Mouse (Mus musculus): ENCODE results near the gene Osbp2. TPM values are rescaled to one million over a fixed set of nuclear protein-coding genes. Genes with fewer than 3 reads are reported as not detected.

The Osbp2 gene
- polyA plus RNA-seq, 1 experiment from 2014 or later = 2.0 TPM

DNA sequence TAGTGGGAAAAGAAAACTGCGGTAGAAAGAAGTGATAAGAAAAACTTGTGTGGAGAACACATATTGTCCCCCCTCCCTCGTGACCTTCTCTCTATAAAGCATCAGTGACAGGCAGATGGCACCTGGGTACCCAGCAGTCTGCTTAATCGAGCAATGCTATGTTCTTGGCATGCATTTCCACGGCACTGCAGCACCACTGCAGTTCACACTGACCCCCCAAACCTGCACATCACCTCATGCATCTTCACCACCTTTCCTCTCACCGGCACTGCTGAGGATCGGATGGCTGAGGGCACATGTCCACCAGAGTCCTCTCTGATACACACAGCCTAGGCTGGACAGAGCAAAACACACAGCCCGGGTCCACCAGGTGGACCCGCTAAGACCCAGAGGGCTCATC, 90.6 kb downstream of the Osbp2 start:
- no peak overlapping the region for H3K9ac ChIP-seq (ENCODE audit: low read length)

DNA sequence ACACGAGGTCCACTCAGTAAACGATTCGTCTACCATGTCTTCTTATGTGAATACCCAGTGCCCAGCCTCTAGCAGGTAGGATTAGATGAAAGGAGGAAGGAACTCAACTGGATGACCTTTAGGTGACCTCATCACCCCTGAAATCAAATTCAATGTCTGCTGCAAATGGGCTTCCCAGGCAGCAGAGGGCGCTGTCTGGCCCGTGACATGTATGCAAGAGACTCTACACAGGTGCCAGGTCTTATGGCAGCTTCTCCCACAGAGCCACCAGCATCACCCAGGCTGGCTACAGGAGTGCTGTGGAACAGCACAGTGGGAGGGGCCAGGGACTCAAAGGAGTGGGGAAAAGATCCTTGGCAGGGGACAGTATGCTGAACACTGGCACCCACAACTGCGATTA, 92.4 kb downstream of the Osbp2 start:
- no peak for ATAC-seq (replicated peaks; ENCODE audit: low FRiP score)

More for the DNA sequence above, 90.6 kb downstream of the Osbp2 start:
- DNase-seq (ENCODE audit: low spot score) (no peak), ATAC-seq (replicated peaks; ENCODE audit: low FRiP score) (no peak)
- WGBS = 86% methylated on average over 8 of the region's 8 CpGs
- H3K27ac ChIP-seq (ENCODE audit: low read depth, low read length) = no peak overlapping the region
- H3K4me3 ChIP-seq (ENCODE audit: low read depth, low read length) = no peak overlapping the region
- H3K4me1 ChIP-seq (replicated peaks; ENCODE audit: control insufficient read depth, insufficient read depth, low read length) = peaks cover 7% of the 10 kb centered on the region
- no peak overlapping the region for H3K4me2 ChIP-seq (ENCODE audit: low read depth, low read length, severe bottlenecking)
- H3K36me3 ChIP-seq (ENCODE audit: control insufficient read depth, insufficient read depth, low read length) = no peaks in the 10 kb centered on the region
- H3K27me3 ChIP-seq (ENCODE audit: control insufficient read depth, insufficient read depth, low read length) = peaks cover 17% of the 10 kb centered on the region
- H3K9me3 ChIP-seq (ENCODE audit: control insufficient read depth, low read length) = no peaks in the 10 kb centered on the region

DNA sequence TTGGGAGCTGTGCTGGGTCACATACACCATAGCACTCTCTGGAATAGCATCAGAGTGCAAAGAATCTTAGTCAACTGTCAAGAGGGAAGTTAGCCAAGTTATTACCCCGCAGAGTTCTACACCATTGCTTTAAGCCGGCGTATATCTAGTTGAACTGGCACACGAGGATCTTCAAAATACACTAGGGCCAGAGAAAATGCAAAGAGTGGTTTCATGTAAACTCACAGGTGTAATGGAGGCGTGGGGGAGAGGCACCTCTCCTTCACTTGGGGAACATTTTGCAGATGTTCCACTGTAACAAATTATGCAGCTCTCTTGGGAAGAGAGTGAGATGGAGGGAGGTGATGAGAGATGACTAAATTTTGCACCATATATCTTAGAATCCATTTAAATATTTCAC, 95.9 kb downstream of the Osbp2 start:
- H3K27me3 ChIP-seq (ENCODE audit: control insufficient read depth, insufficient read depth, low read length) = 0 out of 2 replicates have a peak, but pooled peaks cover 2% of the 10 kb centered on the region
- H3K36me3 ChIP-seq (ENCODE audit: control insufficient read depth, insufficient read depth, low read length) = no peaks in the 10 kb centered on the region
- H3K27ac ChIP-seq (ENCODE audit: low read depth, low read length) = no peak overlapping the region
- H3K4me1 ChIP-seq (replicated peaks; ENCODE audit: control insufficient read depth, insufficient read depth, low read length) = no peaks in the 10 kb centered on the region; the same call in 1 of the 2 replicates
- no peak overlapping the region for H3K4me2 ChIP-seq (ENCODE audit: low read depth, low read length, severe bottlenecking)
- H3K9ac ChIP-seq (ENCODE audit: low read length) = no peak overlapping the region
- ATAC-seq (replicated peaks; ENCODE audit: low FRiP score) (no peak), DNase-seq (ENCODE audit: low spot score) (no peak)
- WGBS = 90% methylated on average over 5 of the region's 5 CpGs
- H3K9me3 ChIP-seq (ENCODE audit: control insufficient read depth, low read length) = no peaks in the 10 kb centered on the region
- no peak overlapping the region for H3K4me3 ChIP-seq (ENCODE audit: low read depth, low read length)

More for the DNA sequence above, 92.4 kb downstream of the Osbp2 start:
- no peaks in the 10 kb centered on the region for H3K36me3 ChIP-seq (ENCODE audit: control insufficient read depth, insufficient read depth, low read length)
- peaks cover 17% of the 10 kb centered on the region for H3K27me3 ChIP-seq (ENCODE audit: control insufficient read depth, insufficient read depth, low read length)
- no peak for DNase-seq (ENCODE audit: low spot score)
- WGBS = 49% methylated on average over 6 of the region's 6 CpGs
- H3K9ac ChIP-seq (ENCODE audit: low read length) = no peak overlapping the region
- H3K4me2 ChIP-seq (ENCODE audit: low read depth, low read length, severe bottlenecking) = no peak overlapping the region
- no peak overlapping the region for H3K4me3 ChIP-seq (ENCODE audit: low read depth, low read length)
- H3K9me3 ChIP-seq (ENCODE audit: control insufficient read depth, low read length) = no peaks in the 10 kb centered on the region
- peaks cover 7% of the 10 kb centered on the region for H3K4me1 ChIP-seq (replicated peaks; ENCODE audit: control insufficient read depth, insufficient read depth, low read length)
- H3K27ac ChIP-seq (ENCODE audit: low read depth, low read length) = no peak overlapping the region

DNA sequence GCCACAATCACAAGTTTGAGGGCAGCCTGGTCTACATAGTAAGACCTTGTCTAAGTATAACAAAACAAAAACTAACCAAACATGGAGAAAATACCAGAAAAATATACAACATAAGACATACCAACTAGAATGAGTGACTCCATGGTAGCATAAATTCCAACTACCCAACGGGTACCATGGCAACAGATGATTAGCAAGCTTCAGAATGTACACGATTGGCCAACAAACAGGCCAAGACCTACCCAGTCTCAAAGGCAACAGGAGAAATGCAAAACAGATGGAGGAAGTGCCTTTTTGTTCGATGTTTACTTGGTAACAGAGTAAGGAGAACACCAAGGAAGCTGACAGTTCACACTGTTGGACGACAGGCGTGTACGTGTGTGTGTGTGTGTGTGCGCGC, 96.7 kb downstream of the Osbp2 start:
- no peaks in the 10 kb centered on the region for H3K9me3 ChIP-seq (ENCODE audit: control insufficient read depth, low read length)
- H3K27ac ChIP-seq (ENCODE audit: low read depth, low read length) = no peak overlapping the region
- H3K9ac ChIP-seq (ENCODE audit: low read length) = no peak overlapping the region
- H3K27me3 ChIP-seq (ENCODE audit: control insufficient read depth, insufficient read depth, low read length) = peaks cover 9% of the 10 kb centered on the region
- ATAC-seq (replicated peaks; ENCODE audit: low FRiP score) = no peak
- H3K4me2 ChIP-seq (ENCODE audit: low read depth, low read length, severe bottlenecking) = no peak overlapping the region
- no peak overlapping the region for H3K4me3 ChIP-seq (ENCODE audit: low read depth, low read length)
- peaks cover 3% of the 10 kb centered on the region for H3K4me1 ChIP-seq (replicated peaks; ENCODE audit: control insufficient read depth, insufficient read depth, low read length)
- no peaks in the 10 kb centered on the region for H3K36me3 ChIP-seq (ENCODE audit: control insufficient read depth, insufficient read depth, low read length)
- 84% methylated on average over 8 of the region's 8 CpGs for WGBS
- DNase-seq (ENCODE audit: low spot score) = no peak

DNA sequence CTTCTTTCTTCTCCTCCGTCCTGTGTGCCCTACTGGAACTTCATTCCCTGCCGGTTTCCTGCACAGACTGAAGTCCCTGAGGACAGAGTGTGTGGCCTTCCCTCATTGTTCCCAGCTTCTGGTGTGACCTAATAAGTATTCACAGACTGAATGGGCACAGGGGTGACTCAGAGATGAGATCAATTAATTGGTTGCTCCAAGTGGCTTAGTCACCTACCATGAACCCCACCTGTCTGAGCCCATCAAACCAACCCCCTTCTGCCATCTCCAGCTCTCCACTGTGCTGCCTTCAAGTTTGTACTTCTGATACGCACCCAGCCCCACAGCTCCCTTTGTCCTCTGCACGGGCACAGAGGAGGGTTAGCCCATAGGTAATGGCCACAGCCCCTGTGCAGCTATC, 99.4 kb downstream of the Osbp2 start:
- Histone ChIP-seq H3K4me1 (replicated peaks; ENCODE audit: control insufficient read depth, insufficient read depth, low read length) (peaks cover 5% of the 10 kb centered on the region), H3K9ac (ENCODE audit: low read length) (no peak overlapping the region), H3K36me3 (ENCODE audit: control insufficient read depth, insufficient read depth, low read length) (no peaks in the 10 kb centered on the region), H3K9me3 (ENCODE audit: control insufficient read depth, low read length) (no peaks in the 10 kb centered on the region), H3K27me3 (ENCODE audit: control insufficient read depth, insufficient read depth, low read length) (peaks cover 17% of the 10 kb centered on the region), H3K4me3 (ENCODE audit: low read depth, low read length) (no peak overlapping the region), H3K27ac (ENCODE audit: low read depth, low read length) (no peak overlapping the region), H3K4me2 (ENCODE audit: low read depth, low read length, severe bottlenecking) (no peak overlapping the region)
- ATAC-seq (replicated peaks; ENCODE audit: low FRiP score) = no peak
- WGBS = 23% methylated on average over 4 of the region's 4 CpGs
- no peak for DNase-seq (ENCODE audit: low spot score)

DNA sequence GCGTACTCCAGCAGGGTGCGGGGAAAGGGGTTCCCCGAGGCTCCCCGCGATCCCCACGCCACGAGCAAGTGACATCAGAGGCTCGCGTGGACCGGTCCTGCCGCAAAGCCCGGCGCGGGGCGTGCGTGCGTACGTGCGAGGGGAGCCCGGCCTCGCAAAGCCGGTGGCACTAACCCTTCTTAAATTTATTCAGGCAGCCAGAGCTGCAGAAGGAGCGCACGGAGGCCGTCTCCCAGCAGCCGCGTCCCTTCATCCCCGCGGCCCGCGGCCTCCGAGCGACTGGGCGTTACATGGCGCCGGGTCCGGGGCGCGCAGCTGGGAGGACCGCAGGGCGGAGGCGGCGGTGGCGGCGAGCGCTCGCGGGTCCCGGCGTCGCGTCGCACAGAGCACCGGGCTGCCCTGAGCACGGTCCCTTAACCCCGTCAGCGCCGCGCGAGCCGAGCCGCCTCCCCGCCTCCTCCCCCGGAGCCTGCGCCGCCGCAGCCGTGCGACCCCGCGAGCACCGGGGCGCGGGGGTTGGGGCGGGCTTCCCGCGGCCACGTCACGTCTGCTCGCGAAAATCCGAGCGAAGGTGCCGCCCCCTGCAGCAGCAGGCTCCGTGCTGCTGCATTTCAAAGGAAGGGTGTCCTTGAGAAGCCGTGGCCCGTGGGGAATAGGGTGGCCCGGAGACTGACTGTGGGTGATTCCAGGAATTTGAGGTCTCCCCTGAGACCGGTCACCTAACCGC, 101.8 kb downstream of the Osbp2 start:
- peaks cover 5% of the 10 kb centered on the region for H3K4me1 ChIP-seq (replicated peaks; ENCODE audit: control insufficient read depth, insufficient read depth, low read length)
- no peaks in the 10 kb centered on the region for H3K36me3 ChIP-seq (ENCODE audit: control insufficient read depth, insufficient read depth, low read length)
- H3K4me2 ChIP-seq (ENCODE audit: low read depth, low read length, severe bottlenecking) = peak overlapping the region; percentile 88
- WGBS = under 1% methylated on average over 69 of the region's 90 CpGs
- DNase-seq (ENCODE audit: low spot score) (peak; percentile 66), ATAC-seq (replicated peaks; ENCODE audit: low FRiP score) (peak; percentile 69)
- peak overlapping the region; percentile 51 for H3K4me3 ChIP-seq (ENCODE audit: low read depth, low read length)
- no peak overlapping the region for H3K27ac ChIP-seq (ENCODE audit: low read depth, low read length)
- peak overlapping the region; percentile 58 for H3K9ac ChIP-seq (ENCODE audit: low read length)
- H3K9me3 ChIP-seq (ENCODE audit: control insufficient read depth, low read length) = no peaks in the 10 kb centered on the region
- H3K27me3 ChIP-seq (ENCODE audit: control insufficient read depth, insufficient read depth, low read length) = peaks cover 17% of the 10 kb centered on the region

DNA sequence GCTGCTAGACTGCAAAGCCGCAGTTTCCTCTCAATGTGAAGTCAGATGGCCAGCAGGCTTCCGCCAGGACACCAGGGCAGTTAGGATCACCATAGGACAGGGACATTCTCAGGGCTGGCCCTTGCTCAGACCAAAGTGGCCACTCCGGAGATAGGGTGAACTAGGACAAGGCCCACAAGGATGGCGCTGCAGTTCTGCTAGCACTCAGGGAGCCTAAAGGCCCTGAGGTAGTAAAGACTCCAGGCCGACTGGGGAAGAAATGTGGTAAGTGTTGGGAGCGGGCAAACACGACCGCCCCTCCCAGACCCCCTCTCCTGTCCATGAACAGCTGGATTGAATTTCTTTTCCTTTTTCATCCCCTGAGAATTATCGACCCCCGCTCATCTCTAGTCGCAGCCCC, 102.4 kb downstream of the Osbp2 start:
- peaks cover 17% of the 10 kb centered on the region for H3K27me3 ChIP-seq (ENCODE audit: control insufficient read depth, insufficient read depth, low read length)
- H3K4me2 ChIP-seq (ENCODE audit: low read depth, low read length, severe bottlenecking) = peak overlapping the region; percentile 88
- H3K27ac ChIP-seq (ENCODE audit: low read depth, low read length) = no peak overlapping the region
- H3K4me1 ChIP-seq (replicated peaks; ENCODE audit: control insufficient read depth, insufficient read depth, low read length) = peaks cover 5% of the 10 kb centered on the region
- no peaks in the 10 kb centered on the region for H3K36me3 ChIP-seq (ENCODE audit: control insufficient read depth, insufficient read depth, low read length)
- H3K9me3 ChIP-seq (ENCODE audit: control insufficient read depth, low read length) = no peaks in the 10 kb centered on the region
- WGBS = 7% methylated on average over 11 of the region's 11 CpGs
- ATAC-seq (replicated peaks; ENCODE audit: low FRiP score) = no peak
- peak overlapping the region; percentile 51 for H3K4me3 ChIP-seq (ENCODE audit: low read depth, low read length)
- H3K9ac ChIP-seq (ENCODE audit: low read length) = peak overlapping the region; percentile 58
- DNase-seq (ENCODE audit: low spot score) = no peak

DNA sequence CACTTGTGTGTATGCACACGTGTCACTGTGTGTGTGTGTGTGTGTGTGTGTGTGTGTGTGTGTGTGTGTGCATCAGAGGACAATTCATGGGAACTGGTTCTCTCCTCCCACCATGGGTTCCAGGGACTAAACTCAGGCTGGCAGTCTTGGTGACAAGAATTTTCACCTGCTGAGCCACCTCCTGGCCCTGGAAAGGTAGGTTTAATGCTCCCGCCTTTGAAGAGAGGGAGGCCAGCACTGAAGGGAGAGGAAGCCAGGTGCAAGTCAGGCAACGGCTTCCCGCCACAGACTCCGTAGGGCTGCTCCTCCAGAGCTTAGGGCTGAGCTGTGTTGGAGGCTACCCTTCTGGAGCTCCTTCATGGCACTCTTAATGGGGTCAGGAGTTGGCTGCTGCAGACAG, 104.3 kb downstream of the Osbp2 start:
- no peak for DNase-seq (ENCODE audit: low spot score)
- Histone ChIP-seq H3K27ac (ENCODE audit: low read depth, low read length) (no peak overlapping the region), H3K4me2 (ENCODE audit: low read depth, low read length, severe bottlenecking) (no peak overlapping the region), H3K9ac (ENCODE audit: low read length) (no peak overlapping the region), H3K36me3 (ENCODE audit: control insufficient read depth, insufficient read depth, low read length) (no peaks in the 10 kb centered on the region), H3K27me3 (ENCODE audit: control insufficient read depth, insufficient read depth, low read length) (peaks cover 17% of the 10 kb centered on the region), H3K4me3 (ENCODE audit: low read depth, low read length) (no peak overlapping the region), H3K9me3 (ENCODE audit: control insufficient read depth, low read length) (no peaks in the 10 kb centered on the region), H3K4me1 (replicated peaks; ENCODE audit: control insufficient read depth, insufficient read depth, low read length) (peaks cover 5% of the 10 kb centered on the region)
- no peak for ATAC-seq (replicated peaks; ENCODE audit: low FRiP score)
- WGBS = 70% methylated on average over 5 of the region's 5 CpGs

DNA sequence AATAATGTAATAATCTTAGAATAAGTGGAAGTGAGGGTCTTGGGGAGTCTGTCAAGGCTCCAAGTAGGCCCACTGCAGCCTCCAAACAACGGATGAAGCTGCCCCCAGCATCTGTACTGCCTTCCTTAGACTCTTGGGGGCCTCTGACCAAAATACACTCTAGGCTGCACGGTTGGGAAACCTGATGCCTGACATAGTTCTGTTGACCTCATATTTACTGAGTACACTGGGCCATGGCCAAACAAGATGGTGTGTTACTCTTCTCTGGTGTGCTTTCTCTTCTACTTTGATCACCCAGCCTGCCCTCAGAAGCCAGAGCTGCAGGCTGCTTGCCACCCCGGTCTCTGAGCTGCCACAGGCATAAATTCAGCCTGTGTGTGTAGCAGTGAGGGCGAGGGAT, 108.4 kb downstream of the Osbp2 start:
- H3K27me3 ChIP-seq (ENCODE audit: control insufficient read depth, insufficient read depth, low read length) = no peaks in the 10 kb centered on the region
- no peak for DNase-seq (ENCODE audit: low spot score)
- H3K4me2 ChIP-seq (ENCODE audit: low read depth, low read length, severe bottlenecking) = no peak overlapping the region
- no peaks in the 10 kb centered on the region for H3K4me1 ChIP-seq (replicated peaks; ENCODE audit: control insufficient read depth, insufficient read depth, low read length)
- no peak overlapping the region for H3K9ac ChIP-seq (ENCODE audit: low read length)
- no peak overlapping the region for H3K4me3 ChIP-seq (ENCODE audit: low read depth, low read length)
- H3K36me3 ChIP-seq (ENCODE audit: control insufficient read depth, insufficient read depth, low read length) = no peaks in the 10 kb centered on the region
- 67% methylated on average over 4 of the region's 4 CpGs for WGBS
- H3K27ac ChIP-seq (ENCODE audit: low read depth, low read length) = no peak overlapping the region
- ATAC-seq (replicated peaks; ENCODE audit: low FRiP score) = no peak
- no peaks in the 10 kb centered on the region for H3K9me3 ChIP-seq (ENCODE audit: control insufficient read depth, low read length)
